Mouse (Mus musculus): ENCODE measurements around the gene Rnaseh2a.
"Not testable (repeated sequence)": the region's sequence is repeated elsewhere in the genome, so short reads cannot be mapped to it uniquely, and the experiment has no call there.

Gene Rnaseh2a

DNA sequence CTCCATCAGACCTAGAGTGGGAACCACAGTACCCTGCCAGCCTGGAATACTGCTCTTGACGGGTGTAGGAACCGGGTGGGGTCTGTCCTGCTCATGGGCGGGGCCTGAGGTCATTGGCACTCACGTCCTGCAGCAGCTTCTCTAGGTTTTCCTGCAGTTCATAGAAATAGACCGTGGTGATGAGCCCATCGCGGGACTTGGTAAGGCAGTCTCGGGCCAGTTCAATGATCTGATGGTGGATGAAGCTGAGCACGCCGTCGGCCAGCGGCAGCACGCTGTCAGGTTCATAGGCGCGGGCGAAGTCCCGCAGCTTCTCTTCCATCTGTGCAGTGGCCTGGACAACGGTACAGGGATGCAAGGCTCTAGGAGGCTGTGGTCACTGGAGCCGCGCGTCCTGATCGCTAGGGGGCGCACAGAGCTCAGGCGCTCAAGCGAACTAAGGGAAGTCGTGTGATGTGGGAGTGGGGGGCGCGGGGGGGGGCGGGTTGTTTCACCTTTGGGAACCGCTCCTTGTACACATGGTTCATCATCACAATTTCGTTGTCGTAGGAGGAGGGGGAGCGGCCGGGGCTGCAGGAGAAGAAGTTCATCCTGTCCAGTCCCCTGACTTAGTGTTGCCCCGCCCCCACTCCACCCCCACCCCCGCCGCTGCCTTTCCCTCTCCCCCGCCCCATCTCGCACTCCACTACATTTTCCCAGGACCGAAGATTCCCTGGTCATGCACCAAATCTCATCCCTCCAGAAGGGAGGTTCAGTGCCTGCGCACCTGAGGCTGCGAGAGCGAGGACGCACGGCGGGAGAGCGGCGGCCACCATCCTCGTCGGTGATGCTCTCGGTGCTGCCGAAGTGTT lies 40.9 kb downstream of the Rnaseh2a start:
- DNase-seq = peak; percentile 92

DNA sequence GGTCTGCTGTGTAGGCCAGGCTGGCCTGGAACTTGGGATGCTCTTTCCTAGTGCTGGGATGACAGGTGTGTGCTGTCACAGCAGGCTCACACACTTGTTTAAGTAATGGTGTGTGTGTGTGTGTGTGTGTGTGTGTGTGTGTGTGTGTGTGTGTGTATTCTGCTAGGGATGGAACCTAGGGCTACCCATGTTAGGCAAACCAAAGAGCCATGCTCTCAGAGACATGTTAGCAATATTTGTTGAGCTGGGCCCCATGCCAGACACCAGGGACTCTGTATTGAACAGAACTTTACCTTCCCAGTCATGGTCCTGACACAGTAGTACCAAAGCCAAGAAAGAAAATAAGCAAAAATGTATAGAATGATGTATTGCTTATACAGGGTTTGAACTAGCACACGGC lies 42.1 kb downstream of the Rnaseh2a start:
- DNase-seq = no peak

DNA sequence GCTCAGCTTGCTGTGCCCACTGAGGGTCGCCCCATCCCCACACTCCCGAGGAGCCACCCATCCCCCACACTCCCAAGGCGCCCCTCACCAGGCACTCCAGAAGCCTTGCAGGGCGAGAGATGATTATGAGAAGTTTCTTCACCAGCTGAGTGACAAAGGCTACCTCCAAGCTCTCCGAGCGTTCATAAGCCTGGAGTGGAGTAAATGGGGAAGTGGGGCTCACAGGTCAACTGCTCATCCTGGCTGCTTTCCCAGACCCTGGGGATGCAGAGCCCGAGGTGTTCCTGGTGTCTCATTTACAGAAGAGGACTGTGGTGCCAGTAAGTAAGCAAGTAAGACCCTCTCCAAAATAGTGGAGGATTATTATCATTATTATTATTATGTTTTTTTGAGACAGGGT lies 44.0 kb downstream of the Rnaseh2a start:
- peak; percentile 86 for DNase-seq

DNA sequence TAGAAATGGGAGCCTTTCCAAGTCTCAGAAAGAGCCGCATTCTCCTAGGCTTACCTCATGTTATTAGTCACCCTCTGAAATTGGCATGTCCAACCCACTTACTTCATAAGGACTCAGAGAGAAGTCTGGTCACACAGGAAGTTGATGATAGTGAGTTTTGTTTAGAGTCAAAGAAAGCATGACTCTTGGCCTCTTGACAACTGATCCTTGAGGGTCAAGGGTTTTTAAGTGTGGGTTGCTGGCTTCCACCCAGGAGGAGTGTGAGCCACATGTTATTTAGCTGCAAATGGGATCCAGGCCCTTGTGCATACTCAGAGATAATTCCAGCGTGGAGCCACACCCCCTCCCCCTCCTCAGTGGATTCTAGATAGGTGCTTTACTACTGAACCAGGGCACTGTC lies 48.0 kb downstream of the Rnaseh2a start:
- no peak for DNase-seq

DNA sequence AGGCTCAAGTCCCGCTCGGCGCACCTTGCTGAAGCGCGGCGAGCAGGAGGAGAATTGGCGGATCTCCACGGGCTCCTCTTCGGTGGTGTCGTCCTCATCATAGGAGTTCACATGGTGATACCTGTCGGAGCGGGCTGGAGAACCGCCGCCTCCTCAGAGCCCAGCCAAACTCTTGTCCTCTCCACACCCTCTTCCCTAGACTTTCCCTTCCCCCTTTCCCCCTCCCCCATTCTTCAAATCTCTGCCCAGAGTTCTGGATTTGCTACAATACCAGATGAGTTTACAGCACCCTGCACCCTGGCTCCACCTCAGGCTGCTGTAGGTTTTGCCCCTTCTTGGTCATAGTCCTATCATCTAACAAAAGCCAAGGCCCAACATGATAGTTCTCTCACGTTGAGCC lies 50.9 kb downstream of the Rnaseh2a start:
- DNase-seq = no peak

DNA sequence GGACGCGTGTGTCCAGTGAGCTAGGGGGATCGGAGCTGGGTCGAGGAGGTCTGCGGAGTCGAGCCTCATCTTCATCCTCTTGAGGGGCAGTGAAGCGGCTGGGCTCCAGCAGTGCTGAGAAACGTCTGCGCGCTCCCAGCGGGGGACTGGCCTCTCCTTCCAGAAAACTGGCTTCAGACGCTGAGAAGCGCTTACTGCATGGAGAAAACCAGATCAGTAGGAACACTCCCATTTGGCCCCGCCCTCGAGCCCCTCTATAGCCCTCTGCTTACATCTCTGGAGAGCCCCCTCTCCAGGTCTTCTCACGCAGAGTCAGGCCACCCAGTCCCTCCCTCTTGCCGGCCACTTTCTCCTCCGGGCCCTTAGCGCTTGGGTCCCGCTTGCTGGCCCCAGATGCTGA lies 51.8 kb downstream of the Rnaseh2a start:
- no peak for DNase-seq

DNA sequence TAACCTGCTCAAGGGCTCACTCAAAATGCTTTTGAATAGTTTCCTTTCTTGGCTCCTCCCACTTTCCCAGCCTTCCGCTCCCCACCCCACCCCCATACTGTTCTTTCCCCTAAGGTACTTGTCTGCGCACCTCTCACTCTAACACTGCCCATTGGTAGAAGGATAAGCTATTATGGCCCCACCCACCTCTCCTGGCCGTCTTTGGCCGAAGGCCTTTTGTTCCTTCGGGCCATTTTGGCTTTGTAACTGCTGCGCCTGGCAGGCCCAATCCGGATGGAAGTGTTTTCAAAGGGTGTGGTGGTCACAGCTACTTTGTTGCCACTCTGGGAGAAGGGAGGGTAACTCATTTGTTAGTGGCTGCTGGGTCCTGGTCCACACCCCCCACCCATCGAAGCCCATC lies 54.3 kb downstream of the Rnaseh2a start:
- DNase-seq = no peak

DNA sequence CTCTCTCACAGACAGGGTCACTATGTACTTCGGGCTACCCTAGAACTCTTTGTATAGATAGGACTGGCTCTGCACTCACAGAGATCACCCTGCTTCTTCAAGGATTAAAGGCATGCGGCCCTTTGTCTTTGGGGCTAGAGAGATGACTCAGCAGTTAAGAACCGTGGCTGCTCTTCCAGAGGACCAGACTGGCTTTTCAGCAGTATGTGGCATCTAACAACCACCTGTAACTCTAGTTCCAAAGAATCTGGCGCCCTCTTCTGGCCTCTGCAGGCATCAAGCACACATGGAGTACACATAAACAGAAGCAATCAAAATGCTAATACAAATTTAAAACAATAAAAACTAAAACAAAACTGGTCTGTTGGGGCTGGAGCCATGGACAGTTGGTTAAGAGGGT lies 55.6 kb downstream of the Rnaseh2a start:
- DNase-seq = no peak

DNA sequence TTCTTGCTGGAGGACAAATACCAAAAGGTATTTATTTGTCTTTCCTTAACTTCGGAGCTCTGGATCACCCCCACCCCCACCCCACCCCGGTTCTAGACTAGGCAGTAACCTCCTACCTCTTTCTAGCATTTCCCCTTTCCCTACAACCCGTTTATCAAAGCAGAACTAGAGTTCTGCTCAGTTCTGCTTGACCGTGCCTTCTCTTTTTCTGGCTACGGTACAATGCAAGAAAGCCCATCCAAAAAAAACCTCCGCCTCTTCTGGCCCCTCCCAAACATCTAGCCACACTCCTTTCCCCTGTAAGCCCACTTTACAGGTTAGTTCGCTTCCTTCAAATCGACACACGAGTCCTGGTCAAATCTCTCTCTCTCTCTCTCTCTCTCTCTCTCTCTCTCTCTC lies 56.1 kb downstream of the Rnaseh2a start:
- no peak for DNase-seq

DNA sequence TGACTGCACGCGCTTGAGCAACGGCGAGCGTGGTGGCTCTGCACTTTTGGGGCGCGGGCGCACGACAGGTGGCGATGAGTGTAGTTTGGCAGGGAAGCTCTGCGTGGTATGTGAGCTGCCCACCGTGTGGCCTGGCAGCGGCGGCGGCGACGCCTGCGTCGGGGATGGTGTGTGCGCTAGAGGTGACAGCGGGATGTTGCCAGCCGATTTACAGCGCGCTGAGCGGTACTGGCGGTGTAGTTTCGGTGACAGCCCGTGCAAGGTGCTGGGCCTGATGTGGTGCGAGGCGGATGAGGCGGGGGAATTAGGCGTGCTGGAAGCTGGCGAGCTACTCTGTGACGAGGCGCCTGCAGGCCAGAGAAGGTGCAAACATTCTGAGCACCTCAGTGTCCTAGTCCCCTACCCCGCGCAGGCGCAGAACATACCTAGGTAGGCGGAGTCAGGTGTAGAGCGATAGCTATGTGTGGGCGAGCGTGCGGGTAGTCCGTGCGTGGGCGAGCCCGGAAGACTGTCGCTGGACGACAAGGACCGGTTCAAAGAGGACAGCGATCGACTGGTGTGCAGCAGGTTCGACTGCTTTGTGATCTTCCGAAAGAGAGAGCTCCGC lies 56.6 kb downstream of the Rnaseh2a start:
- DNase-seq = peak; percentile 97

DNA sequence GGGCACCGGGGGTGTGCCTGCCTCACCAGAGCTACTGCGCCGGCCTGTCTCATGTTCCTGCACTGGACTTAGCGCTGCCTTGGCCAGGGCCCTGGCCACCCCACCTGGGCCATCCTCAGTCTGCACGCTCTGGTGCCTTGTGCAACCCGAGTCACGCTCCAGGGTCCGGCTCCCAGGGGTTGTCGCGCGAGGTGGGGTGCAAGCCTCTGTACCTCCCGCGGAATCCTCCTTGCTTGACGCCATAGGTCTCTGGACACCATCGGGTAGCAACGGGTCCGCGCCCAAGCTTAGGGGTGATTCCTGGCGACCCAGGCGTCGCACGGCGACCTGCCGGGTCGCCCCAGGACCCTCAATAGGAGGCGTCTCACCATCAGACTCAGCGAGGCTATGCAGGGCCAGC lies 57.2 kb downstream of the Rnaseh2a start:
- peak; percentile 93 for DNase-seq

DNA sequence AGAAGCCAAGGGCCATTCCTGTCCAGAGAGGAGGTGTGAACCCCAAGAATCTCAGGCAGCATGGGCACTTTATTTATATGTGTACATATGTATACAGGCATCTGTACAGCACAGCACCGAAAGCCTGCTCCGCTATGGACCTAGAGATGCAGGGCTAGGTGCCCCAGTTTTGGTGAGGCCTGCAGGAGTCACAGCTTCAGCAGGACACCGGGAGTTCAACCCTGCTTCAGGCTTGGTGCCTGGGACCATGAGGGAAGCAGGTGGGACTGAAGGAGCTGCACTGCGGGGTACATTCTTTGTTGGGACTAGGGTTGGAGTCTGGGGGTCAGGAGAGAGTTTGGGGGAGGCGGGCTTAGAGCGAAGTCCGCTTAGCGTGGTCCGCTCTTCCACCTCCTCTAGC lies 57.7 kb downstream of the Rnaseh2a start:
- no peak for DNase-seq

DNA sequence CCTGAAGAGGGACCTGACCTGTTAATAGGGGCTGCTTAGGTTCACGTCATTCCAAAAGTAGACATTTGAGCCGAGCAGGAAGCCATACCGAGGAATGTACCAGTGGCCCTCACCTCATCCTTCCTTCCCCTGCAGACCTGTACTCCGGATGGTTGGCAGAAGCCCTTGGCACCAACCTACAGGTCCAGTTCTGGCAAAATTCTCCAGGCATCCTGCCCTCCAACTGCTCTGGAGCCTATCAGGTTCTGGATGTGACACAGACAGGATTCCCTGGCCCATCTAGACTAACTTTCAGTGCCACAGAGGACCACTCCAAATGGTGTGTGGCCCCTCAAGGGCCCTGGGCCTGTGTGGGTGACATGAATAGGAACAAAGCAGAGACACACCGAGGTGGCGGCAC lies 59.0 kb downstream of the Rnaseh2a start:
- DNase-seq = peak; percentile 90

DNA sequence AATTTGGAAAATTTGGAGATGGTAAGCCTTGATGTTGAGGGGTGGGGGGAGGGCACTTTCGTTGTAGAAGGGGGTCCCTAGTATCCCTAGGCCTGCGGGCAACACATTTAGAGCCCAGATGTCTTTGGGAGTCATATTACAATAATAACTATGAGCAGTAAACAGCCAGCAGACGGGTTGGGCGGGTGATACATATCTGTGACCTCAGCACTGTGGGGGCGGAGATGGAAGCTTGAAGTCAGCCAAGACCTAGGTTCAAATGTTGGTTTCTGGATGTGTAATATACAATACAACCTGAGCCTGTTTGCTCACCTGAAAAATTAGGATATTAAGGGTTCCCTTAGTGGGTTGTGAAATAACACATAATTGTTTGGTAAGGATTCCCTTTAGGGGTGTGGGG lies 59.6 kb downstream of the Rnaseh2a start:
- DNase-seq = no peak

DNA sequence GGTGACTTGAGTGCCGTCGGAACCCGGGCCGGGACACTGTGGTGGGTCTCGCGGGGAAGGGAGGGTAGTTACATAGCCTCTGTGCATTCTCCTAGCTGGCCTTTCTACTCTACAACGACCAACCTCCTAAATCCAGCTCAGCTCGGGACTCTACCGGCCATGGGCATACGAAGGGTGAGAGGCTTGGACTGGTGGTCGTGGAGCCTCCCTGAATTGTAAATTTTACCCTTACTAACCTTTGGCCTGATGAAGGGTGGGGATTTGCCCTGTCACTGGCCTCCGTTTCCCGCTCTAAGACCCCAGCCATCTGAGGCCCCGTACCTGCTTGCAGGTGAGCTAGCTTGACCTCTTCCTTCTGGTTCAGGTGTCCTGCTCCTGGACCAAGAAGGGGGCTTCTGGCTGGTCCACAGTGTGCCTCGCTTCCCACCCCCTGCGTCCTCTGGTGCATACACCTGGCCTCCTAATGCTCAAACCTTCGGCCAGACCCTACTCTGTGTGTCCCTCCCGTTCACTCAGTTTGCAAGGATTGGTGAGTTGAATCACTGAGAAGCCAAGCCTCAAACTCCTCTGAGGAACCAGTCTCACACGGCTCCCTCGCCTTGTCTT lies 60.3 kb downstream of the Rnaseh2a start:
- peak; percentile 93 for DNase-seq

DNA sequence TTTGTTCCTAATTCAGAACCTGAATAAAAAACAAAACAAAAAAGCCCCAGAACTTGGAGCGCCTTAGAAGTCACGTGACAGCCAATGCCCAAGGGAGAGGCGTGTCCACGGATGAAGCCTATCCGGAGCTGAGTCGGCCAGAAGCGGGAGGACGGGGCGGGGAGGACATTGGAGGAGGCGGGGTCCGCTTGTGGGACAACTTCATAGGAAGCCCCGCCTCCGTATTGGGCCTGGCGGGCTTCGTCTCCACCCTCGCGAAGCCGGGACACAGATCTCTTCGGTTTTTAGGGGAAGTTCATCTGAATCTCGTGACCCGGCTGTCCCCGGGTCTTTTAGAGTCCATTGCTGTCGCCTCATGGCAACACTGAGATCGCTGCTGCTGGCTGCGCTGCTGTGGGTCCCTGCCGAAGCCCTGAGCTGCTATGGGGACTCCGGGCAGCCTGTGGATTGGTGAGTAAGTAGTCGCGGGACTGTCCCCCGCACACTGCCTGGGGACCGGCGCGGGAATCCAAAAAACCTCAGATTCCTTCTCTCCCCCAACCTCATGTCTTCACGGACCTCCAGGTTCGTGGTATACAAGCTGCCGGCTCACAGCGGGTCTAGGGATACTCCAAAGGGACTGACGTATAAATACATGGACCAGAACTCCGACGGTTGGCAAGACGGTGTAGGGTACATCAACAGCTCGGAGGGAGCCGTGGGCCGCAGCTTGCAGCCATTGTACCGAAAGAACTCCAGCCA lies 61.0 kb downstream of the Rnaseh2a start, which contains the start of gene Dnase2a:
Gene Dnase2a (plus strand): TSS at position 140 of the 741 bp plus-strand sequence.
- DNase-seq = peak; percentile 100

DNA sequence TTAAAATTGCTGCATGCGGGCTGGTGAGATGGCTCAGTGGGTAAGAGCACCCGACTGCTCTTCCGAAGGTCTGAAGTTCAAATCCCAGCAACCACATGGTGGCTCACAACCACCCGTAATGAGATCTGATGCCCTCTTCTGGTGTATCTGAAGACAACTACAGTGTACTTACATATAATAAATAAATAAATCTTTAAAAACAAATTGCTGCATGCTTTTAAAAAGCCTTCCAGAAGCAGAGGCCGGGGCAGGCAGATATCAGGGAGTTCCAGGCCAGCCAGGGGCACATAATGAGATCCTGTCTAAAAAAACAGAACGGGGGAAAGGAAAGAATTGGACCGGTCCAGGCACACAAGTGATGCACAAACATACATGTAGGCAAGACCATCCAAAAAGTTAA lies 61.6 kb downstream of the Rnaseh2a start:
- not testable (repeated sequence) for DNase-seq

DNA sequence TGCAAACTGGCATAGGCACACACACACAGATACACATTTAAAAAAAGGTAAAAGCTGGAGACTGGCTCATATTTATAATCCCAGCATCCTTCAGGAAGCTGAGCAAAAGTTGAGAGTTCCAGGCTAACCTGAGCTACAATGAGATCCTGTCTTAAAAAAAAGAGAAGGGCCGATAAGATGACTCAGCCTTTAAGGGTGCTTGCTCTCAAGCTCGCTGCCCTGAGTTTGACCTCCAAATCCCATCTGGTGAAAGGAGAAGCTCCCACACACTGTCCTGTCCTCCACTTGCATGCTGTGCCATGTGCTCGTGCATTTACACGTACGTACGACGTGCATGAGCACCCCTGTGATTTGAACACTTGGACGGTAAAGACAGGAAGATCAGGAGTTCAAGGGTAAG lies 62.1 kb downstream of the Rnaseh2a start:
- DNase-seq = no peak

DNA sequence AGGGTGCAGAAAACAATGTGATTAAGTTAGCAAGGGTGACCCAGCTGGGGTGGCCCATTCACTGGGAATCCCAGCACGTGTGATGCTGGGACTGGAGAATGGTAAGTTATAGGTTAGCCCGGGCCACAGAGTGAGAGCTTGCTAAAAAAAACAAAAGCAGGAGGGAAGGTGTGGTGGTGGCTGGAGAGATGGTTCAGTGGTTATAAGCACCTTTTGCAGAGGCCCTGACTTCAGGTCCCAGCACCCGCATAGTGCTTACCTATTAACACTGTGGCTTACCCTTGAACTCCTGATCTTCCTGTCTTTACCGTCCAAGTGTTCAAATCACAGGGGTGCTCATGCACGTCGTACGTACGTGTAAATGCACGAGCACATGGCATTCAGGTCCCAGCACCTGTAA lies 62.5 kb downstream of the Rnaseh2a start:
- DNase-seq = no peak

All from heart, adult 11 months (tissue).